In the genomic region with DNA sequence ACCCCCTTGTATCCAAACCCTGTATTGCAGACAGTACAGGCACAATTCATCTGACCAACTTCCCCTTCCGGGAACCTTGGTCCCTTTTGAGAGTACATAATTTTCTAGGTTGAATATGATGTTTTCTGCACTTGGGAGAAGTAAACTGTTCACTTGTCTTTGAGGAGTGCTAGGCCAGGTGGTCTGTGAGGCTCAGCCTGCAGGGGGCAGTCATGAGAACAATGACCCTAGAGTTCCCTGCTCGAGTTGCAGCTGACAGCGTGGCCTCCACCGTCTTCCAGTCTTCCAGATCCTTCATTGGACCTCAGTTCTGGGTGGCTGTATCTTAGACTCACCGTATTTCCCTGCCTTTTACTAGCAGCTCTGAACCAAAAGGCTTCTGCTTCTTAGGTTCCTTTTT, we compare ENCODE assay signal across 8 mouse cellular contexts. TPM values are rescaled to one million over a fixed set of nuclear protein-coding genes. Genes with fewer than 3 reads are reported as not detected.
DNase-seq lines count a peak whose midpoint lies in the region; ATAC-seq lines count a peak whose summit lies in the region.

No protein-coding gene starts in this region.

- peaks cover 81% of the 10 kb centered on the region for H3K27me3 ChIP-seq in heart, embryonic 12.5 days (replicated peaks)

- ATAC-seq in heart, embryonic 12.5 days (ENCODE audit: insufficient number of reproducible peaks, low FRiP score), result no peak
- peak; percentile 58; the same call in 1 of the 2 replicates for ATAC-seq in megakaryocyte-erythroid progenitor cell, adult 5-6 weeks (replicated peaks; ENCODE audit: low FRiP score, low TSS enrichment, poor library complexity, severe bottlenecking)

- H3K27ac ChIP-seq in heart, embryonic 12.5 days (ENCODE audit: poor library complexity, severe bottlenecking), result no peak overlapping the region

- H3K4me2 ChIP-seq in heart, embryonic 12.5 days, result no peak overlapping the region

- no peaks in the 10 kb centered on the region for H3K36me3 ChIP-seq in heart, embryonic 12.5 days

- no peak overlapping the region for H3K9ac ChIP-seq in heart, embryonic 12.5 days

- WGBS in heart, embryonic 12.5 days, result 25% methylated on average over 5 of the region's 5 CpGs

- H3K4me3 ChIP-seq in heart, embryonic 12.5 days, result no peak overlapping the region

- peaks cover 14% of the 10 kb centered on the region for H3K4me1 ChIP-seq in heart, embryonic 12.5 days (replicated peaks)

- peak; percentile 95 for DNase-seq in heart, adult 11 months
- DNase-seq in 3T3-L1 (ENCODE audit: low read depth, low spot score), result peak; percentile 56
- peak; percentile 59 for DNase-seq in T-cell, adult 2 months (ENCODE audit: low spot score)
- DNase-seq in embryo, embryonic 10.5 days (ENCODE audit: low spot score), result peak; percentile 83
- peak; percentile 61 for DNase-seq in kidney, adult 9 months
- DNase-seq in thymus, postnatal 4 days, result peak; percentile 94

- H3K9me3 ChIP-seq in heart, embryonic 12.5 days (replicated peaks), result no peaks in the 10 kb centered on the region

RNA-seq across cellular contexts. Expression of gene Sema7a, which starts 4.7 kb away (rescaled TPM):
- 0.14 and 0.18 TPM in 2 replicates for polyA plus RNA-seq in heart, embryonic 12.5 days (2016; fragmentation: Nextera tagmentation; extraction: Ambion mirVana)
- 0.59 TPM in 1 of 2 replicates, not detected in the other for total RNA-seq in megakaryocyte-erythroid progenitor cell, adult 5-6 weeks (2014; fragmentation: Nextera tagmentation)
- not detected in 2 replicates for total RNA-seq in megakaryocyte-erythroid progenitor cell, adult 5-6 weeks (2017)

RNA-seq across cellular contexts. Expression of gene Ubl7, which starts 33.8 kb away (rescaled TPM):
- 103 and 104 TPM in 2 replicates for polyA plus RNA-seq in heart, embryonic 12.5 days (2016; fragmentation: Nextera tagmentation; extraction: Ambion mirVana)
- 85.5 and 88.9 TPM in 2 replicates for total RNA-seq in megakaryocyte-erythroid progenitor cell, adult 5-6 weeks (2014; fragmentation: Nextera tagmentation)
- 20.6 and 20.7 TPM in 2 replicates for total RNA-seq in megakaryocyte-erythroid progenitor cell, adult 5-6 weeks (2017)
